Mouse (Mus musculus) cerebellum, adult (tissue): ENCODE measurements around the gene Rgr.

ENCODE experiments used
- ATAC-seq: cut with Nextera tagmentation; 2 replicates; pipeline ENCODE4 v1.9.2; 2017; ENCODE audit warnings: mild to moderate bottlenecking, moderate library complexity, mixed read lengths; ENCODE audit not compliant: insufficient number of reproducible peaks, low FRiP score, low TSS enrichment

The Rgr gene

DNA sequence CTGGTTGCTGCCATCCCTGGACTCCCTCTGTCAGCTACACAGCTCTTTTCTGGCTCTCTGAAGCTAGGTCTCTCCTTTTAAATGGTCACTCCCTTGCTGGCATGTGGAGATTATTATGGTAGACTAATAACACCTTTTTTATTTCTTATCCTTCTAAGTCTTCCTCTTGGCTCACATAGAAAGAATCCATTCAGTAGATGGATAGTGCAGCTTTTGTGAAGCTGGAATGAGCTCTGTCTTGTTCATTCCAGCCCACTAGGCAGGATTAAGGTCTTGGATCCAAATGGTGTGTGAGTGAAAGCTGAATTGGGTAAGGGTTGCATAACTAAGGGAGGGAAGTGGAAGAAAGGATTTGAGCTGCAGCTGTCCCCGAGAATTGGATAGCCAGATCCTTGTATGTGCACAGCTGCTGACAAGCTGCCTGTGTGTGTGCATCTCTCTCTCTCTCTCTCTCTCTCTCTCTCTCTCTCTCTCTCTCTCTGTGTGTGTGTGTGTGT lies at the start of gene Rgr:
Gene Rgr (minus strand): TSS at position 51 of the 497 bp plus-strand sequence.
- no peak for ATAC-seq

DNA sequence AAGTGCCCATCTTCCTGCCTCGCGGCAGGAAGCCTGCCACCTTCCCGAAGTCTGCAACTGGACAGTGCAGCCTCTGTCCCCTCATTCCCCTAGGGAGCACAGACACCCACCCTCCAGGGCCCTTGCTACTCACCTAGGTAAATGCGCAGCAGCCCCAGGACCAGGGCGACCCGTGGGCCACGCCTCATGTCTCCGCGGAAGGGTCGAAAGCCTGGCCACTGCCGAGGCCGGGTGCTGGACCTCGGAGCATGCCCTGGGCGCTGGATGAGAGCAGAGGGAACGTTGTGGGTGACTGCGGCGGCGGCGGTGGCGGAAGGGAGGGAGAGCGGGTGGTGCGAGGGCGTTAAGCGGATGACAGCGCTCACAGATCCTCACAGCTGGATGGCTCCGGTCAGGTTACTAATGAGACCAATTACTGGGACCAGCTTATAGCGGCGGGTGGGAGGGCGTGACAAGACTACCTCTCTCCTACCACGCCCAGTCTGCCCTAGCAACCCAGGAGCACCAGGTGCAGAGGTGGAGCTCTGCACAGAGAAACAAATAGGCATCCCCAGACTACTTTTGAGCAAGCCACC lies 49.3 kb upstream of the Rgr start, which contains the start of gene Cdhr1:
Gene Cdhr1 (minus strand): TSS at position 392 of the 575 bp plus-strand sequence.
- ATAC-seq, result peak; percentile 28; the same call in 1 of the 2 replicates

DNA sequence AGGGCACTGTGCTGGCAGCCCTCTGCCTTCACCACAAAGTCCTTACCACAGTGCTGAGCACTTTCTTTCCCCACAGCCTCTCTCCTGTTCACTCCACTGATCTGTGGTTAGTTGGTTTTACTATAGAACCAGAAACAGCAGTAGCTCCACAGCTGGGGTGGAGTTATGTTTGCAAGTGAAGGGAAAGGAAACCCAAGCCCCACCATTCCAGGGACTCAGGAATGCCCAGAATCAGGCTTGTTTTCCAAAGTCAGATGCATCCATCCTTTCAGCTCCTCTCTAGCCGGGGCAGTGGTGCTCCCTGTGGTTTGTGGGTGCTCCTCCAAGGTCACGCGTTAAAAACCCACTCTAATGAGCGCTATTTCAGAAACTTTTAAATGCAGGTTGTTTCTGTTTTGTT lies 46.8 kb upstream of the Rgr start:
- no peak for ATAC-seq

DNA sequence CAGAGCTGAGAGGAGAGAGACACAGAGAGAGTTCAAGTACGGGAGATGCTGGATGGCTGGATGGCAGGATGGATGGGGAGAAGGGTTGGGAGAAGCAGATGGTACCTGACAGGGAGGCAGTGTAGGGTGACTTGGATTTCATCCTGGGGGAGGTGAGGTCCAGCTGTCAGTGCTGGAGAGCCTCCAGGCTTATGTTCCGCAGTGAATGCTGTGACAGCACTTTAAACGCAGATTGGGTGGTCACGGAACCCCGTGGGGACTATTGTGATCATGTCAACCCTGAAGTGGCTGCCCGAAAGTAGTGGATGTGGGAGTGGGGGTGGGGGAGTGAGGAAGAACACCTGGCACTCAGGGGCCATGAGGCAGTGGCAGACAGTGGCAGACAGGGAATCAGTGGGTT lies 45.7 kb upstream of the Rgr start:
- ATAC-seq, result no peak

DNA sequence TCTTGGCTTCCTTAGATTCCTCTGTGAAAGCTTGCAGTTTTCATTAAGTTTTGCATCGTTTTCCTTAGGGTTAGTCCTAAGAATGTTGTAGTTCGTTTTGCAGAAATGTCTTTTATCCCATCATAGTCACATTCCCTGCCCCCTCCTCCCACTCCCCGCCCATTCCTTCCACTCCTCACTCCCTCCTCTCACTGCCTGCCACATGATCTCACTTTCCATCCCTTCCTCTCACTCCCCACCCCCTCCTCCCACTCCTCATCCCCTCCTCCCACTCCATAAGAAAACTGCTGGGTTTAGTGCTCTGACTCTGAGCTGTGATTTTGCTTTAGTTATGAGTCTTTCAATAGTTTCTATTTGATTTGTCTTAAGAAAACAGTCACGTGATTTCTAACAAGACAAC lies 35.0 kb upstream of the Rgr start:
- no peak for ATAC-seq

DNA sequence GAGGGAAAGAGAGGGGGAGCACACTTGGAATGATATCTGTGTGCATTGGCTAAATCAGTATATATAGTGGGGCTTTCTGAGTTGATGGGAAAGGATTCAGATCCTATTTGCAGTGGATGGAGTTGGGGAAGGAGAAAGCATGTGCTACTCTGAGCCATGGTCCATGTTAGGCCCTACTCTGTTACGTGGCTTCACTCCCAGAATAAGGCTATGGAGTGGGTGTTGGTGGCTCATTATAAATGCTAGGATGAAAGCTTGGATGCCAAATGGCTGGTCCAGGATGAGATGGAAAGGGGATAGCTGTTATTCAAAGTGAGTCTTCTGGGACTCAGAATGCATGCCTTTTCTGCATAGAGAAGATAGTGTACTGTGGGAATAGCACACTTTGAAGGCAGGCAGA lies 32.0 kb upstream of the Rgr start:
- no peak for ATAC-seq

DNA sequence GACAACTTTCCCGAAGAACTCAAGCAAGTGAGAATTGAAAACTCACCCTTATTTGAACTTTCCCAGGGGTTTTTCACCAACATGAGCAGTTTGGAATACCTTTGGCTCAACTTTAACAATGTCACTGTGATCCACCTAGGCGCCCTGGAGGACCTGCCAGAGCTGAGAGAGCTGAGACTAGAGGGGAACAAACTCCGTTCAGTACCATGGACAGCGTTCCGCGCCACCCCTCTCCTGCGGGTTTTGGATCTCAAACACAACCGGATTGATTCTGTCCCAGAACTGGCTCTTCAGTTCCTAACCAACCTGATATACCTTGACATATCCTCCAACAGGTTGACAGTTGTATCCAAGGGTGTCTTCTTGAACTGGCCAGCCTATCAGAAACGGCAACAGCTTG lies 19.8 kb upstream of the Rgr start:
- ATAC-seq, result no peak

DNA sequence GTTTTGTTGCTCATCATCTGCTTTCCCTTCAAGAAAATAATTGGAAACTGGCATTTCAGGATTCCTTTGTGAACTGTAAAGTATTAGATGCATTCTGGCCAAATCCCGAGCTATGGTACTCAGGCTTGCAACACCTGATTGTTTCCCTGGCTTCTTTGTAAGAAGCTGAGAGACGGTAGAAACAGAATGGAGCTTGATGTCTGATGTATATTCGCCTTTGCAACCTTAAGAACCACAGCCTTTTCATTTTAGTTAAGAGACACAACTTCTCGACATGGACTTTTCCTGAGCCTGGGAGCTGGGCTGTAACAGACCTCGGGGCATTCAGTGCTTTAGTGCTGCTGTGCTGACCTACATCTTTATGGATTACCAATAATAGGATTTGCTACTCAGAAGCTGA lies 18.9 kb upstream of the Rgr start, which contains the start of gene Lrit2:
Gene Lrit2 (plus strand): TSS at position 301 of the 400 bp plus-strand sequence.
- ATAC-seq, result no peak

DNA sequence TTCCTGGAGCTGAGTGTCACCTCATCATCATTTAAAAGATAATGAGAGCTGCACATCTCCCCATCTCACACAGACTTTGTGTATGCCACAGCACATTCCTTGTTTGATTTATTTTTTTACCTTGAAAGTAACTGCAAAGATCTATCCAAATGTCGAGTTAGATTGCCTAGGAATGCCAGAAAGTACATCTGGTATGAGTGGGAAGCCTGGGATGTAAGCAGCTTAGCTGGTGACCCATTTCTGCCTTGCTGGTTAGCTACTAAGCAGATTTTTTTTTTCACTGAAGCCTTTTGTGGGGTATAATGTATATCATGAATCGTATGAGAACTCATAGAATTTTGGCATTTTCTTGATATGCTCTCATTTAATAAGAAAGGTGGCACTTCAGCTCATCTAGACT lies 17.9 kb upstream of the Rgr start:
- no peak for ATAC-seq

DNA sequence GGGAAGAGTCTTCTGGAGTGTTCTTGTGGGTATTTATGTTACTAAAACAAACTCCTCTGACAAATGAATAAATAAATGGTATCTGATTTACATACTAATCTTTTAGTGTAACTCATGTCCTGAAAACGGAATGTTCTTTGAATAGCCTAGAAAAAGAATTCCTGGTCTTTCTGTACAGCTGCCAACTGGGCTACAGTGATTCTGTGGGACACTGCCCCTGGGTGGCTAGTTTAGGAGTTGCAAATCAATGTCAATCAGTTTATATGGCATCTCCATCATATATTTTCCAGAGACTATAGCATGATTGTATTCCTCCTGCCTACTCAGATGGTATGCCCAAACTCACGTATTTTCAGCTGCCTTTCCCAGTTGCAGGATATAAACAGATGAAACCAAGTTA lies 16.1 kb upstream of the Rgr start:
- ATAC-seq, result no peak

DNA sequence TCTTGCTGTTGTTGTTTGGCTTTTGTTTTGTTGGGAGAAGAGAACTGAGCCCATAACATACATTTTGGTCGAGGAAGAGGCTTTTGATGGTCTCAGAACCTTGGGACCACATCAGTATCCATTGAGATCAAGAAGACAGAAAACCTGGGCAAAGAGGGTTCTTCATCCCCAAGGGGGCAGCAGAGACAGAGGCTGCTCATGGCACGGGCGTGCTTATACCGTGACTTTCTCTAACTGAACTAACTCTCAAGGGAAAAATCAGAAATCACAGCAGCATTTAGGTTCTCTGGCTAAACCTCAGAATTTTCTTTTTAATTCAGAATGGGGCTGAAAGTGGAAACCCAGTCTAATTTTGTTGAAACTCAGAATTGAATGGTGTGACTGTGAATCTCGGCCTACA lies 14.3 kb downstream of the Rgr start:
- ATAC-seq, result no peak

DNA sequence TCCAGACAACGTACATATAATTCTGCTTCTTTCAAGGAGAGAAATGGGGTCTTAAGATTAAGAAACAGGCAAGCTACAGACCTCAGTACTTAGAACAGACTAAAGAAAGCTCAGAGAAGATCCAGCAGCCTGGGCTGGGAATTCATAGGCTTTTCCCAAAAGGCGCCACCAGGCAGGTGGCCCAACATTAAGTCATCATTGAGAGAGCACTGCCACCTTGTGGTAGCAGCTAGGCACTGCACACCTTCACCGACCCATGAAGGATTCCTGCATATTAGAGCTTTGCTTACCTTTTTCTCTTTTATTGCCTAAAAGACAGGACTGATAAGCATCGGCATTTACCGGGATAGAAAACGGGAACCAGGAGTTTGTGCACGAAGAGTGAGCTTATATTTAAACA lies 15.5 kb downstream of the Rgr start:
- ATAC-seq, result peak; percentile 79

DNA sequence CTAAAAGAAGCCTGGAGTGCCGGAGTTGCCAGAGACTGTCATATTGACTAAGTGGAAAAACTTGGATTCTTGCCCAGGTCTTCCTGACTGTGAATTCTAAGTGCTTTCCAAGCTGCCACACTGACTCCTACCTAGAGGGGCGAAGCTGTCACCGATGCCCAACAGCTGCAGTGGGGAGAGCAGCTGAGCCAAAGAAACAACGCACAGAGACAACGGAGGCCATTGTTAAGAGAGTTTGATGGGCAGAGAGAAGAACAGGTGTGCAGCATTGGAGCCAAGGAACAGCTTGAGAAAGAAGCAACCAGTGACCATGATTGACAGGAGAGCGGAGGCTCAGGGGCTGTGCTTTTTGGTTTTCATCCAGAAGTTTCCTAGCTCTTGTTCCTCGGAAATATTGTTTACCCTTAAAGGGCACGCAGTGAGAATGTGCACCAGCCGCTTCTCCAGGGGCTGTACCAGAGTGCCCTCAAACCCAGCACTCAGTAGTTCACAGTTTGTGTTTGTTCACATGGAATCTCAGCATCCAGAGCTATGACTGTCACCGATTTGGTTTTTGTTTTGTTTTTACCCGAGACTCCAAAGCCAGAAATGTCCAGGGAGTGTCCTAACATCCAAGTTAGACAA lies 16.2 kb downstream of the Rgr start:
- 0 out of 2 replicates have a peak, but pooled peaks have one; percentile 6 for ATAC-seq

DNA sequence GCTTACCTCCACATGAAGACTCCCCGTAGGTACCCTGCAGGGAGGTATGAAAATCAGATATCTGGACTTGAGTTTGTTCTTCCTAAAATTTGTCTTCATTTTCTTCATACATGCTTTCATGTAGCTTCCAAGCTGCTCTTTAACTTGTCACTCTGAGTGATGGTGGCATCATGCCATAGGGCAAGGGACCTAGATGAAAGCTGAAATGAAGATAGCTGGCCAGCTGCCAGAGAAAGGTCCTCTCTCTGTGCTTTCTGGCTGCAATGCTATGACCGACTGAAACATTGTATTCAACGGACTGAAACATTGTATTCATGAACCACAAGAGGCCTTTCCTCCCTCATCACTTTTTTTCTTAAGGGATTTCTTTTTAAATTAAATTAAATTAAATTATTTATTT lies 20.2 kb downstream of the Rgr start:
- ATAC-seq, result no peak

DNA sequence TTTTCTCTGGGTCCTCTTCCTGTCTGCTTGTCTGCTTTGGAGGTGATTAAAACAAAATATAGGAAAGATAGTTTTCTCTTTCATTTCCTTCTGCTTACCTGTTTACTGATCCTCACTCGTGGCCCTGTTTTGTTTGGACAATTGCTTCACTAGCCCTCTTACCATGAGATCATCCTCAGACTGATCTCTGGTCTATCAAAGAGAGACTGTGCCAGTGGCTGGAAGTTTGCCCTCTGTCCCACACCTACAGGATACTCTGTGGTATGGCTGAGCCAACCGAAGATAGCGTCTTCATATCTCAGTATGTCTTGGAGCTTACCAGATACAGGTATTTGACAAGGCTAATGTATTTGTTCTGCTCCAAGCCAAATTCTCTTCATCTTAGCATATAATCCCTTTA lies 20.8 kb downstream of the Rgr start:
- no peak for ATAC-seq

DNA sequence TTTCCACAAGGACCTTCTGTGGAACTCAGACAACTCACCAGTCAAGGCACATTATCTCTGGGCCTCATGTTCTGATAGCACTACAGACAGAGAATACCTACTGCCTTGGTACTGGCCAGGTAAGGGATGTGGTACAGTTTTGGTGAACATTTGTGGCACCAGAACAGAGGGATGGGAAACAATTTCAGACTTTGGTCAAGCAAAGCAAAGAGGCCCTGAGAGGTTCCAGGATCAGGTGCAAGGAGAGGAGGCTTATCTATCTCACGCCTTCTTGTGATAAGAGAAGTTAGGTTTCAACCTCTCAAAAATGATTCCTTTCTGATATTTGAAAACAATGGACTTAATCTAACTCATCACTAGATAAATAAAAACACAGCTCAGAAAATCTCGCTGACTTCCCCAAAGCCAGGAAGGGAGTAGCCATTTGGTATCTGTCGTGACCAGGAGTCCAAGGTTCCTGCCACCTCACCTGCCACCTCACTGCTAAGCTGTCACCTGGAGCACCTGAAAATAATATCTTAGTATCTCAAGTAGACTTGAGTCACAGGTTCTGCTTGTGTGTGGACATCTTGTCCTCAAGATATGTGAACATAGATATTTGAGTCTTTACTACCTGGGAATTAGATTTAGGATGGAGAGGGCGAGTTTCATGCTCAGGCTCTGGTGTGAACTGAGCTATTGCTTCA lies 21.4 kb downstream of the Rgr start:
- no peak for ATAC-seq

DNA sequence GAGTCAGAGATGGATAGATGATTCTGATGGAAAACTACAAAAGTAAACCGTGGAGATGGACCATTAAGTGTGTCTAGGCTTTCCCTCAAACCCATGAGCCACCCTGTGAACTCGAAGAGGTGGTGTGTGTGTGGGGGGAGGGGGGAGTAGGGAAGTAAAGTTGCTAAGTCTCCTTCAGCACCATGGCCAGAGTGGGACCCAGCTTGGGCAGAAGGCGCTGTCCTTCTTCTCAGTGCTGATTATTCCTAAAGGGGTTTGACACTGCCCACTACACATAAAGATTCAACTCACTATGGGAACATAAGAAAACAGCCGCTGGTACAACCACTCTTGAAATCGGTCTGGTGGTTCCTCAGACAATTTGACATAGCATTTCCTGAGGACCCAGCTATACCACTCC lies 32.9 kb downstream of the Rgr start:
- no peak for ATAC-seq

DNA sequence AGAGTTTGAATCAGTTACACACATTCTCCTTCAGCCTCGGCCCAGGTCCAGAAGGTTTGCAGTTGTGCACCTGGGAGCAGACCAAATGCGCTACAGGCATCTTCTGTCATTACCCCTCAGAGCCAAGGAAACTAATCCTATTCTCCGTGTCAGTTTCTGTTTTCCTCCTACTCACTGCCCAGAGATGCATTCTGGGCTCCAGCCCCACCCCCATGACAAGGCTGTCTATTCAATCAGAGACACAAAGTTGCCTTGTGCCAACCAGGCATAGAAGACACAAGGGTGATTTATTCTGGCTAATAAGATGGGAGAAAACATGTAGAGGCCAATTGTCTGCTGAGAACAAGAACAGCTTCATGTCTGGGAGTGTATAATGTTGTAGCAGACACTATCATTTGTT lies 35.1 kb downstream of the Rgr start:
- ATAC-seq, result no peak

DNA sequence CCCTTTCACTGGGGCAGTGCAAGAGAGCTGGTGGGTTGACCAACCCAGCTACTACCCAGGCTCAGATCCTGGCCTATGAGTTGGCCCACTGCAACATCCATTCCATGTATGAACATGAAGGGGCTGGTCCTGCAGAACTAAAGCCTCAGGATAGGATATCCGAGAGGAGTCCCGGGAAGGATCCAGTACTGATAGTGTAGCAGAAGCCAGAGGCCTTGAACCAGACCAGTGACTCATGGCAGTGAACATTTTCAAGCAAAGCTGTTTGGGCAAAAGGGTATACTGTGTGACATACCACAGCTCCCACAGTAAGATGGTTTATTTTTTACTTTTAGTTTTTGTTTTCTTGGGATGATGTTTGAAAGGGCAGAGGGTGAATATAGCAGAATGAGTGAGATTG lies 39.1 kb downstream of the Rgr start:
- ATAC-seq, result no peak

DNA sequence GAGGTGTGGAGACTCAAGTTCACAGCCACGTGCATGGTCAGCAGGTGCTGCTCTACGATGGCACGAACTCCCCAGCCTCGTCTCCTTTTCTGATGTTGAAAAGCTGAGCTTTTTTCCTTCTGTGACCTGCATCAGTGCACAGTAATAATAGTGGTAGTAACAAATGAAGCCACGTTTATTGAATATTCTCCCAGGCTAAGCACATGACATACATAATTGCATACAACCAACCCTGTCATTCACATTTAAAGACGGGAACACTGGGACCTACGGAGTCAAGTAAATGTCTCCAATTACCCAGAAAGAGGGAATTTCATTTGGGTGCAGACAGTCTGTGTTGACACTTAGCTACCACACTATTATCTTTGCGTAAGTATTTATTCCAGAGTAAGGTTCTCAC lies 42.3 kb downstream of the Rgr start:
- ATAC-seq, result no peak

DNA sequence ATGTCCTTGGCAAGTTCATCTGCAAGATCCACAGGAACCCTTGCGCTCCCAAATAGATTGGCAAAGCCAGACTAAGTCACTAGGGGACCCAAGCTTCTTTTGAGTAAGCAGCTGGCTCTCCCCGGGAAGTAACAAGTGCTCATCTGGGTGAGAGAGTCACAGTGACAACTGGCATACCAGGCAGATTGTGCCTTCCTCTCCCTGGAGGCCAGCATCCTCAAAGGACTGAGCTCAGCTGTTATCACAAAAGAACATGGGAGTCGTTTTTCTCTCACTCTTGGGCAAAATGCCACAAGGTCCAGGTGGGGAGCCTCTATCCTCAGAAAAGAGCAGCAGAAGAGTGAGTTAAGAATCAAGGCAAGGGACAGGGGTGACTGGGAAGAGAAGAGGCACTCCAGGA lies 42.9 kb downstream of the Rgr start:
- no peak for ATAC-seq
